Mouse (Mus musculus): ENCODE measurements around the gene B2m.
"Not testable (repeated sequence)": the region's sequence is repeated elsewhere in the genome, so short reads cannot be mapped to it uniquely, and the experiment has no call there.

The B2m gene

DNA sequence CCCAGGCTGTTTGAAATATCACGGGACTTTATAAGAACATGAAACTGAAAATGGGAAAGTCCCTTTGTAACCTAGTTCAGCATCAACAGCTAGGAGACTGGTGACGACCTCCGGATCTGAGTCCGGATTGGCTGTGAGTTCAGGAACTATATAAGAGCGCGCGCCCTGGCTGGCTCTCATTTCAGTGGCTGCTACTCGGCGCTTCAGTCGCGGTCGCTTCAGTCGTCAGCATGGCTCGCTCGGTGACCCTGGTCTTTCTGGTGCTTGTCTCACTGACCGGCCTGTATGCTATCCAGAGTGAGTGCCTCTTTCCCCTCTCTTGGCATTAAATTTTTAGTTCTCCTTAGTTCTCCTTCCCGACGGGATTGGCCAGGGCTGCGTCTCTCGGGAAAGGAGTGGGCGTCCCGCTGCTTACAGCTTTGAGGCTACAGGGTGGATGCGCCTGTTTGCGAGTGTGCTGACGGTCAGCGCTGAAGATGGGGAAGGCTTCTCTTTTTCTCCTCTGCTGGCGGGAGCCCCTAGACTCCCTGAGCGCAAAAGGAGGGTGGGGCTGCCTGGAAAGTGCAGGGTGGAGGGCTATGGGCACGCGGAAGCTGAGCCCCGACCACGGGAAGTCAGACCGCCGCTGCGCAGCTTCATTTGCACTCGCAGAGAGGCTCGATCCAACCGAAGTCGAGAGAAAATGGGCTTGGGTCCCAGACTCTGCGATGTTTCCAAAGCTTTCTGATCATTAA is at the start of gene B2m:
TSS of gene B2m (plus strand) at position 179 of the 734 bp plus-strand sequence.
- peak; percentile 83 to 88 for DNase-seq (ENCODE audit: low spot score in 2 of 2)

DNA sequence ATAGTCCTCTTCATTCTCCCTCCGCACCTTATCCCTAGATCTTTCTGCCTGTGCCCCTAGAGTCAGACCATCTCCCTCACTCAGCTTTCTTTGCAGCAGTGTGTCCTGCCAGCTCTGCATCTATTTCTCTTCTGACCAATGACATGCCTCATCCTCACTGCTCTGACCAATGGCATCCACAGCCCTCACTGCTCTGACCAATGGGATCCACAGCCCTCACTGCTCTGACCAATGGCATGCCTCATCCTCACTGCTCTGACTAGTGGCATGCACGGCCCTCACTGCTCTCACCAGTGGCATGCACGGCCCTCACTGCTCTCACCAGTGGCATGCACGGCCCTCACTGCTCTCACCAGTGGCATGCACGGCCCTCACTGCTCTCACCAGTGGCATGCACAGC is 49.8 kb upstream of the B2m start:
- not testable (repeated sequence) for DNase-seq (ENCODE audit: low spot score in 2 of 2)

DNA sequence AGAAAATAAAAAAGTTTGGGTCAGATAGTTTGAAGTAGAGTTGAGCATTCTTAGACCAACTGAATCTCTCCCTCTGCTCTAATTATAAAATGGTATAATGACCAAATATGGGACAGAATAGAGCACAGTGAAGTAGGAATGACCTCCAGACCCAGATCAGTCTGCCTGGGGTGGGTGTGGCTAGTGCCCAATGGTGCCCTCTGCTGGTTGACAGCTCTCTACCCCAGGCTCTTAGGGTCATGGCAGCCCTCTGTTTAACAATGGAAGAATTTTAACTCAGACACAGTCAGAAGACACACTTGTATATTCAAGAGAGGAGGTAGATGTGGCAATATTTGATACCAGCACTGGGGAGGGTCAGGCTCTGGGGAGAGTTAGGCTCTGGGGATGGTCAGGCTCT is 45.4 kb upstream of the B2m start:
- no peak for DNase-seq (ENCODE audit: low spot score in 2 of 2)

DNA sequence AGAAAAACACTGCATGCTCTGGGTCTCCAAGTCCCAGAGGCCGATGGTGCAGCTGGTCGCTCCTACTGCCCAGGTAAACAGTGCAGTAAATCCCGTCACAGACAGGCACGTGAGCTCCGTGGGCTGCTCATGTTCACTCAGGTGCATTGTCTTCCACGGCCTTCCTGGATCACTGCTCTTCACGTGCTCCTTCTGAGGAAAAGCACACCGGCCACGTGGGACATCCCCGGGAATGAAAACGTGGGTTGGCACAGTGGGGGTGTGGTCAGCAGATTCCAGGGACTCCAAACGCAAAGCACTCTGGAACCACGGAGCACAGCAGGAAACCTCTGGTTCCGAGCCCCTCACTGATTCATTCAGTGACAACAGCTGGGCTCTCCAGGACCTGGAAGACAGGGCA is 39.4 kb upstream of the B2m start:
- no peak for DNase-seq (ENCODE audit: low spot score in 2 of 2)

DNA sequence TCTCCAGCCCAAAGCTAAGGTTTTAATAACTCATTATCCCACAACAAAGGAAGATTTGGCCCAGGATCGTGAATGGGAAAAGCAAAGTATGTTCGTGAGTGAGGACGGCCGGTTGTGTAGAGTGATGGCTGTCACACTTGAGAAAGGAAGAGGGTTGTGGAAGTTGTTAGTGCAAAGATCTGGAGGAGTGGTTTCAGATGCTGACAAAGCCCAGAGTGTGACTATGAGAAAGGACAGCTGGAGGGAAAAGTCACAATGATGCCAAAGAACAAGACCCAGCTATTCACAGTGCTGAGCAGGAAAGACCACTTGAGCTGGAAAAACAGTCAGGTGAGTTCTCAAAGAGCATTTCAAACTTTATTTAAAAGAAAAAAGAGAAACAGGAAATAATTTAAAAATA is 37.8 kb upstream of the B2m start:
- no peak for DNase-seq (ENCODE audit: low spot score in 2 of 2)

DNA sequence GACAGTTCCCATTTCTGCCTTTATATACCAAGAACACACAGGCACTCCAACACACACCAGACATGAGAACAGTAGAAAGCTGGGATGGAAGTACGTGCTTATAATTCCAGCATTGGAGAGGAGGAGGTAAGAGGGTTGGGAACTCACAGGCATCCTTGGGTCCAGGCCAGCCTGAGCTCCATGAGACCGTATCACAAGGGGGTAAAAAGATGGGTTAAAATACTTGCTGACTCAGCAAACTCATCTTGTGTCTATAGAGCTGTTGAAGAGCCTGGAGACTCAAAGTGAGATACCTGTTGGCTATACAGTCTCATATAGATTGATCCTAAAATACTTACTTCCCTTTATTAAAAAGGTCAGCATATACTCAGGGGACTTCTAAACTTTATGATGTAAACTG is 30.6 kb upstream of the B2m start:
- DNase-seq (ENCODE audit: low spot score in 2 of 2): no peak

DNA sequence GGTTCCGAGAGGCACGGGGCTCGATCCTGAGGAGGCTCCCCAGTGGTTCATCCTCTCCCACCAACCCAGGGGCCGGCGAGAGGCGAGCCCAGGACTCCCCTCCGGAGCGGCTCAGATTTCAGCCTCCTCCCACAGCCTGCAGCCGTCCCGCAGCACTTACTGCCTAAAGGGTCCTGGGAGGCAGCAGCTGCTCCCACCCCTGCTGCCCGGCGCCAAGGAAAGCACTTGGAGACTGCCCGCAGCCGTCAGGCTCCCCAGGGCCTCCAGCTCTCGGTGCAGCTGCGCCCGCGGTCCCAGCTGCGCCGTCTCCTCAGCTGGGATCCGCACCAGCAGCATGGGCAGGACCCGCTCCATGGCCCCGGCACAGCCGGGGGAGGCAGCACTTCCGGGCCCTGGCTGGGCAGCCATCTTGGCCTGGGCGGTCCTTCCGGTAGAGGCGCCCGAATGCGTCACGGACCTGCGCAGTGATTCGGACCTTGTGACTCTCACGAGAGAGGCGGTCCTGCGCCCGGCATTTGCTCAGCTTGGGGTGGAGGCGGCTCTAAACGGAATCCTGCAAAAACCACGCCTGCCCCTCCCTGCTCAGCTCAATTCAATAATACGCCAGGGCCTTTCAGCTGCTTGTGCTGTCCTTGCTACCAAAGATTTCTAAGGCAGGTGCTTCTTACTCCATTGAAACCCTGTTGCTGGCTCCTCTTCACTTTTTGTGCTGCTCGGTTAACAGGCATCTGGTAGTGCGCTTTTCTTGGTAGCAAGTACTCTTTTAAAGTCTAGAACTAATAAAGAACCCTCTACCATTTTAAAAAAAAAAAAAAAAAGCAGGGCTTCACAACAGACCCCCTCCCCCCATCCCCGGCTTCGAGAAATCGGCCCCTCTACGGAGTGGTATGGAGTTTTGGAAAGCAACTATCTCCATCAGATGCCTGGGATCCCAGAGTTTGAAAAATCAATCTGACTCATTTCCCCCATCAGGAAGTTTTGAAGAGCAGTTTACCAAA is 29.2 kb upstream of the B2m start, which contains the start of gene Spg11:
TSS of gene Spg11 (minus strand) at position 426 of the 998 bp plus-strand sequence.
- peak; percentile 95 for DNase-seq (ENCODE audit: low spot score in 2 of 2)

DNA sequence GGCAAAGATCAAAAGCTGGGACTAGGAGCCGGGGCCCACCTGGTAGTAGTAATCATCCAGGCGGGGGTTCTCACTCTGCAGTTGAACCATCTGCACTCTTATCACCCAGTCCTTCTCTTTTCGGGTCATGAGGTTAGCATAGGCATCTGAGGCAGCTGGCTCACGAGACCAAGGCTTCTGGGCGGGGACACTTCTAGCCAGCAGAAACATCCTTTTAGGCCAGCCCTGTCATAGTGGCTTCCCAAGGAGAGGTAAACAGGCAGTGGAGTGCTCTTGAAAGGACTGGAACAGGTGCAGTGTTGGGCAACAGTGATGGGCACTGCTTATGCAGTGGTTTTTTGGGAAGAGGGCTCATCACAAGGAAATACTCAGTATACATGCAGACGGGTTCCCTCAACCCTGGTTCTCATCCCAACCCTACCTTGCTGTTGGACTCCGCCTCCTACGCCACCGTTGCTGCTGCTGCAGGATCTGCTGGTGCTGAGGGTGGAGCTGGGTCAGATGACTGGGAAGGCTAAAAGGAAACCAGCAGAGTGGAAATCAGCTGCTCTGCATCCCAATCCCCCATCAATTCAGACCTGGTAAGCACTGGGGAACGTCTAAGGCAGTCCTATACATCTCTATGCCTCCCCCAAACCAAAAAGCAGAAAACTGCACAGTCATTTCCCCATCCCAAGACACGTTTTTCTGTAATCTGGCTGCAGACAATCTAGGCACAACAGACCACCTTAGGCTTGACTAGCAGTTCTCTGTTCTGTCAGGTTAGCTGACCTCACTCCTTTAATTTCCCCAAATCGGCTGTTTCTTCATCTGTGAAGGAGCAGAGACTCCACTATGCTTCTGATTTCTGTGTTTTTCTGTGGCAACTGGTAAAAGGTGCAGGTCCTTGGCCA is 21.6 kb upstream of the B2m start:
- no peak for DNase-seq (ENCODE audit: low spot score in 2 of 2)

DNA sequence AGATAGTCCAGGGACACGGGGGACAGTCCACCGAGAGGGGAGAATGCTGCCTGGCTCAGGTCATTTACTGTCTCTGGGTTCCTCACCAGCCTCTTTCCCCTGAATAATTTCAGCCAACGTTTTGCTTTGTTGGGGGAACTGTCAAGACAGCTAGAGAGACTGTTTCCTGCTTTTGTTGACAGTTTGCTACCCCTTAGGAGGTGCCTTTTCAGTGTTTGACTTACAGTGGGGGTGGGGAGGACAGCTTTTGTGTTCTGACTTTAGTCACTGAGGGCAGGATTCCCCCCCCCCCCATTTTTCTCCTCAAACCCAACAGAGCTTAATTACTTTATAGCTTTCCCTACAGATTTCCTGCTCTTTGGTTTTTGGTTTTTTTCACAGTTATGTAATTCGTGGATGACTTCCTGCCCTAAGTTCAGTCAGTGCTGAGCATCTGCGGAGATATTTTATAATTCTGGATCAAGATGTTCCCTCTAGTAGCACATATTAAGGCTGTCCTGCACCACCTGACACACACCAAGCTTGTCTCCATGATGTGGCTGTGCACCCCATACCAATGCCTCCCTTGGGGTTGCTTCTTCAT is 20.6 kb upstream of the B2m start:
- no peak for DNase-seq (ENCODE audit: low spot score in 2 of 2)

DNA sequence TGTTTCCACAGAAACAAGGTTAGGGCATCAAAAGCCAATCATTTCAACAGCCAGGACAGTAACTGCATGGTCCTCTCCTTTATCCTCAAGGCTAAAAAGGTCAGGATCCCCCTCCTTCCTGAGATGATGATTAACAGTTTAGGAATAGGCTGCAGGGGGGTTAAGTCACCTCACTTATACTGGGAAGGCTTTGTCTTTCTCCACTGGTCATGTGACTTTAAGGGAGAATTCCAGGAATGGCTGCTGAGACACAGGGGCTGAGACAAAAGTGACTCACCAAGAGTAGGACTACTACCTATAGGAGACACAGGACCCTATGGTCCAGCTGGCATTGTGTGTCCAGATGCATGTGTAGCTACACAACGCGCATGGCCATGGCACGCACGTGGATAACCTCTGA is 19.9 kb upstream of the B2m start:
- no peak for DNase-seq (ENCODE audit: low spot score in 2 of 2)

DNA sequence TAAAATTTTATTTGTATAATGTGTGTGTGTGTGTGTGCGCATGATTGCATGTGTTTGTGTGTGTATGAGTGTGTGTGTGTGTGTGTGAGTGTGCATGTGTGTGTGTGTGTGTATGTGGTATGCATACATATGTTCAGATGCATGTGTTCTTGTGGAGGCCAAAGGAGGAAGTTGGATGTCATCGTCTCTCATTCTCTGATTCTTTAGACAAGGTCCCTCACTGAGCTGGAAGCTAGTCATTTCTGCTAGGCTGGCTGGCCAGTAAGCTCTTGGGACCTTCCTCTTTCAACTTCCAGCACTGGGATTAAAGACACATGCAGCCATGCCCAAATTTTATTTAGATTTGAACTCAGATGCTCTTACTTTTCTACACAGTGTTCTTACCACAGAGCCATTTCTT is 15.4 kb upstream of the B2m start:
- no peak for DNase-seq (ENCODE audit: low spot score in 2 of 2)

DNA sequence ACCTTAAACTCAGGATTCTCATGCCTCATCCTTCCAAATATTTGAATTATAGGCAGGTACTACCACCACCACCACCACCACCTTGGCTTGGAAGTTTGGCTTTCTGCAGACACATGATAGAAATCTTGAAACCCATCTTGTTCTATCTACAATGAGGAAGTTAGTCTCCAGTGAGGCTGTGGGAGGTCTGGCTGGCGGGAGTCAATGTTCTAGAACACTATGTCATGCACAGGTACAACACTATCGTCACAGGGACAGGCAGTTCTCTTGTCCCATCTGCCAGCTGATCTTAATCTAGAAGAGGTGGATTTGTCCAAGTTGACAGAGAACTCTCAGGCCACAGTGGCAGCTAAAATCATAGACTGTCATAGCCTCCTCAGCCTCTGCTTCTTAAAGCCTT is 14.9 kb upstream of the B2m start:
- no peak for DNase-seq (ENCODE audit: low spot score in 2 of 2)

DNA sequence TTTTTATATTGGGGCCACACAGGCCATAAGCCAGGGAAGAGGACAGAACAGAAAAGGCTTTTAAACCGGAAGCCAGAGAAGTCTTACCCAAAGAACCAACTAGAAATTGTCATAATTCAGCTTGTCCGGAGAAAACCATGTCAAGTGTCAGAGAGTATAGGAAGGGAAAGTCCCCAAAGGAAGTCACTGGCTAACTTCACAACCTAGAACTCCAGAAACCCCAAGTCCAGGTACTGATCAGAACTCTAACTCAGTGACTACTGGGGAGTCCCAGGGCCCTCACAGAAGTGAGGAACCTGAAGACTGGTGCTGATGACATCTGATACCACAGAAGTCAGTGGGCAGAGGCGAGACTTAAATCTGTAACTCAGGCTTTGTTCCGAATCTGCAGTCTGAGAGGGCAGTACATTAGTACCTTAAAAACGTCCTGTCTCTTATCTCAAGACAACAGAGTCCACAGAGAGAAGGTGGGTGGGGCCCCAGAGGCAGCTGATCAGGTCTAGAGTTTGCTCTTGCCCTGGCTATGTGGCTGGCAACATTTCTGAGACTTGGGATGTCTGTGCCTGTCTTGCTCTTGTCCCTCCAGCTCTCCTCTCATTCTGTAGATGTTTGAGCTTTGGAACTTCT is 9.5 kb upstream of the B2m start:
- no peak for DNase-seq (ENCODE audit: low spot score in 2 of 2)

DNA sequence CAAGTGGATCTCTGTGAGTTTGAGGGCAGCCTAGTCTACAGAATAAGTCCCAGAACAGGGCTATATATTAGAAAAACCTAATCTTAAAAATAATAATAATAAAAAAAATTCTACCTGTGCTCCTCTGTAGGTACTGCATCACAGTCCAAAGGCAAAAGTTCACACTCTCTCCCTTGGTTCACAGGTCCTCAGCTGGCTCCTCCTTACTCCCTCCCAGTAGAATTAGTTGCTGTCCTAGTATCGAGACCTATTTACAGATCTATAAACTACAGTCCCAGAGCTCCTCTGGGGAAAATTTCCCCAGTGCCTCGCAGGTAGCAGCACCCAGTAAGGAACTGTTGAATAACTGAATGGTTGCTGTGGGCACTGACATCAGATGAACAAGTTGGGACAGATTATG is 6.7 kb upstream of the B2m start:
- no peak for DNase-seq (ENCODE audit: low spot score in 2 of 2)

DNA sequence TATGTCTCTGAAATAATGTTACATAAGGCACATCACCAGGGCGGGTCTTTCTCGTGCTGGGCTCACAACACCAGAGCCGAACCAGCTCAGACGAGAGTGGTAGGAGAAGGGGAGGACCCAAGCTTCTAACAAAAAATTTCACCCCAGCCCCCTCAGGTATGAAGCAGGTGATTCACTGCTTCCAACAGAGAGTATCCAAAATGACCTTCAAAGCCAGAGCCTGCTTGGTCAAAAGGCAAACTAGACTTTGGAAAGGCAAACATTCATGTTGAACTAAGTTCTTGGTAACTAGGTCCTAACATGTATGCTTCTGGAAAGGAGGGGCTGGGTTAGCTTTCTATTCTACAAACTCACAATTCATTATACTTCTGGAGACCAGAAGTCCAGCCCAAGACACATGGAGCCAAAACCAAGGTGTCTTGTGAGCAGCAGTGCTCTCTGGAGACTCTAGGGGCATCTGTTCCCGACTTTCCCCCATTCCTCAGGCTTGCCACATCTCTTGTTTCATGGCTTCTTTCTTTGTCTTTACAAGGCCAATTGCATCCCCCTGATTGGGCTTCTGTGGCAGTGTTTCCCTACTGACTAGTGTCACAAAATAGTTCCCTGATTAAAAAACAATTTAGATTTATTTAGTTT is 6.0 kb upstream of the B2m start:
- DNase-seq (ENCODE audit: low spot score in 2 of 2): no peak

DNA sequence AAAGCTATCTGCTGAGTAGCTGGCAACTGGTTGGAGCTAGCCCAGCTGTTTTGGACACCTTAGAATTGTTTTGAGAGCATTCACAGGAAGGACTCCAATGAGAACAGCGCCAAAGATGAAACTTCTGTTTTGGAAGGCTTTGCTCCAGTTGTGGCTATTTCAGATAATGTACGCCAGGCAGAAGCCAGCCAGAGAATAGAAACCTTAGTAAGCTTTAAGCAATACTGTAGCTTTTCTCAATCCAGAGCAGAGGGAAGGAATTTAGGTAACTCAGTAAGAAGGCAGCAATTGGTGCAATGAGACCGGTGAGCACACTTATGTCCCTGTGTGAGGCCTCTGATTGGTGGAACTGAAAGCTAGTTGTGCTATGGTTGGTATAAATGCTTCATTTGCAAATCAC is 4.4 kb upstream of the B2m start:
- DNase-seq (ENCODE audit: low spot score in 2 of 2): no peak

DNA sequence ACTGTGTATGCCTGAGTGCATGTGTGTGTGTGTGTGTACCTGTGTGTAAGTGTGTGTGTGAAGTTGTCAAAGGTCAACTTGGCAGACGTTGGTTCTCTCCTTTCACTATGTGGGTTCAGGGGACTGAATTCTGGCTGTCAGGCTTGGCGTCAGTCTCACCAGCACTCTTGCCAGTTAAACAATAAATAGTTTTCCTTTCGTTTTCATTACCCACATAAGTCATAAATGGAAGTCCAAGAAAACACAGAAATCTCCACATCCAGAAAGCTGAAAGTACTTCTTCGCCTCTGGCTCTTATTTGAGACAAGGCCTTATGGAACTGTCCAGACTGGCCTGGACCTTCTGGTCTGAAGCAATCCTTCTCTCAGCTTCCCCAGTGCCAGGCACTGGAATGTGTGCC is 1.7 kb upstream of the B2m start:
- DNase-seq (ENCODE audit: low spot score in 2 of 2): no peak

DNA sequence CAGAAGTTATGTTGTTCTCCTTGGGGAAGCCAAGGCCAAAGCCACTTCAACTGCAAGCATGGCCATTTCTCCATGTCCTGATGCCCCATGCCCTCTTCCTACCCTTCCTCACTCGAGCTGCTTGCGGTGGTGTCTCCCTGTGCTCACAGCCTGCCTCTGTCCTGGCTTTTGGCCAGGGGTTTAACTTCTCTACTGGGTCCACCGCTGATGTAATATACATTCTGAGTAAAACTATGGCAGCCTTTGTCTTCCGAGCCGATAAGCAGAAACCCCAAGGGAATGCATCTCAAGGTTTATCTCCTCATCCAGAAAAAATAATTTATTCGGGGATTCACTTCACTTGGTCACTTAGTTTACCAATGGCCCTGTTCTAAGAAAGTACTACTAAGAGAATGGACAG is 799 bp upstream of the B2m start:
- DNase-seq (ENCODE audit: low spot score in 2 of 2): no peak

DNA sequence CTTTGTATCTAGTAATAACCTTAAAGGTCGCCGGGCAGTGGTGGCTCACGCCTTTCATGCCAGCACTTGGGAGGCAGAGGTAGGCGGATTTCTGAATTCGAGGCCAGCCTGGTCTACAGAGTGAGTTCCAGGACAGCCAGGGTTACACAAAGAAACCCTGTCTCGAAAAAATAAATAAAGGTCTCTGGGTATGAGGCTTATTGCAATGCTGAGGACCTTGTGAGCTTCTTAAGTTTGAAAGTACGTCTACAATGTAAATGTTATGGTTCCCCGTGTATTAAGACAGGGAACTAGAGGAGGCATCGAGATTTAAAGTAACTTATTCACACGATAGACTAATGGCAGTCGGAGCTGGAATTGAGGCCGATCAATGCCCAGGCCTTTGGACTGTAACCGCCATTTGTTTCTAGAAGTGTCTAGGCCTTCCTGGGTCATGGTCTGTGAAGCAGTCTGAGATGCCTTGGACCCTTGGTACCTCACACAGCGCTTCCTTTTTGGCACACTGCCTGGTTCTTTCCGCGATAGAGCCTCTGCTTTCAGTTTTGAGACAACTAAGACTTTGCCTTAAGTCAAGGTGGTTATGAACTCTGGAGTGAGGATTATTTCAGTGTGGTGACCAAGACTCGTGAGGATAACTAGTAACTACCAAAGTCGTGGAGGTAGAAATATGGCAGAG is 894 bp downstream of the B2m start:
- peak in 1 of 2 experiments; percentile 25 for DNase-seq (ENCODE audit: low spot score in 2 of 2)

DNA sequence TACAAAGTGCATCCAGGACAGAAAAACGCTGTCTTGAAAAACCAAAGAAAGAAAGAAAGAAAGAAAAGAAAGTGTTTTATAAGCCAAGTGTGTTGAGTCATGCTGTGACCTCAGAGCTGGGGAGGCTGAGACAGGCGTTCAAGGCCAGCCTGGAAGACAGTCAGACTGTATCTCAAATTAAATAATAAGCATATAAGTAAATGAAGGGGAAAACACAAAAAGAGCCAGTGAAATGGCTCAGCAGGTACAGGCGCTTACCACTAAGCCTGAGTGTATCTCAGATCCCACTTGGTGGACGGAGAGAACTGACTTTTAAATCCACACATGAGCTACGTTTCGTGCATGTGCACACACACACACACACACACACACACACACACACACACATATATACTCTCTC is 1.8 kb downstream of the B2m start:
- no peak for DNase-seq (ENCODE audit: low spot score in 2 of 2)

Measured in frontal cortex, postnatal 14 days (tissue).